Mouse (Mus musculus): ENCODE data around the gene Prss23. TPM values are rescaled to one million over a fixed set of nuclear protein-coding genes. Genes with fewer than 3 reads are reported as not detected.

Gene Prss23
- total and polyA plus RNA-seq, 3 experiments, result 1.1 to 2.6 (median 1.3) TPM

DNA sequence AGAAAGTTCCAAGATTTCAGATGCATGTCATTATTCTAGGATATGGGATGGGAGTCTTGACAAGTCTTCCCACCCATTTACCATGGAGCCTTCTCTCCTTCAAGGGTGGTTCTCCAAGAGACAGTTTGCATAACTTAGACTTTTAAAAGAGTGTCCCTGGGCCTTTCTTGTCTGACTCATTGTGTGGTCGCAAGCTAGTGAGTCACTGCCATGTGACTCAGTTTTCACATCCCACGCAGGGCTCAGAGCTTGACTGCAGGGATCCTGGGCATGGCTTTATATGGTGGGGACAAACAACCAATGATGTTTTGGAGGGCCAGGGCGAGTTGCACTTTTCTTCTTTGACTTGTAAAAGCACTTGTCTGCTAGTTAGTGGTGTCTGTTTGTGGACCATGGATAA, 34.0 kb upstream of the Prss23 start (continued):
- no peak for TF ChIP-seq ELF1 (IDR thresholded peaks at IDR 0.05; ENCODE audit: low read depth, low read length)
- no peak for TF ChIP-seq MXI1 (IDR thresholded peaks at IDR 0.05; ENCODE audit: low read depth, low read length)
- TF ChIP-seq CHD1 (IDR thresholded peaks at IDR 0.05; ENCODE audit: low read depth, low read length), result no peak
- TF ChIP-seq SMC3 (IDR thresholded peaks at IDR 0.05; ENCODE audit: low read depth, low read length), result no peak
- TF ChIP-seq SIN3A (IDR thresholded peaks at IDR 0.05; ENCODE audit: low read length), result no peak
- TF ChIP-seq MEF2A (IDR thresholded peaks at IDR 0.05; ENCODE audit: borderline replicate concordance, low read depth, low read length), result peak; percentile 74
- TF ChIP-seq UBTF (IDR thresholded peaks at IDR 0.05; ENCODE audit: low read depth, low read length), result no peak
- TF ChIP-seq PAX5 (IDR thresholded peaks at IDR 0.05; ENCODE audit: low read length), result no peak

DNA sequence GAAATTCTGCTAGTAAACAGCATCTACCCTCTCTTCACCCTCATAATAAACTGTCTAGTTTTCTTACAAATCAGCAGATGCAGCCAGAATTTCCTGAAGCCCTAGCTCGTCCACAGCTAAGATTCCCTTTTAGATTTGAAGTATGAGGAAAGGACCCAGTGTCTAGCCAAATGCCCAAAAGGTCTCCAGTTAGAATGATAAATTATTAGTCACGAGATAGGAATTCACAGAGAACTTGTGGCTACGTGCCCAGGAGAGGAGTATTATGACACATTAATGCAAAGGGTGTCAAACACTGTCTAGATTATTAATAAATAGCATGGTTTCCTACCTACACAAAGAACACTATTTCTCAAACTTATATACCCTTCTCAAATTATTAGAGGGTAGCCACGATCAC, 32.6 kb upstream of the Prss23 start:
- dilution Hi-C loops (cut with MboI; ENCODE audit: extremely low pct_ligation_motif_present, extremely low pct_unique_long_range_greater_than_20kb, low sequenced_read_pairs) (no loop called here), in situ Hi-C loops (cut with MboI; ENCODE audit: low pct_ligation_motif_present, low pct_unique_long_range_greater_than_20kb, low sequenced_read_pairs) (loop anchor here (5.0 to 10.0 kb wide), 2 partner anchors 37 to 75 kb away; partner anchors contain the start of gene Me3)
- Histone ChIP-seq H3K4me3 (replicated peaks in 1 of 3; ENCODE audit: low read depth in 2 of 3, low read length in 2 of 3, poor library complexity in 1 of 3) (no peak overlapping the region), H3K4me2 (ENCODE audit: insufficient read depth, low read depth, poor library complexity, severe bottlenecking) (no peak overlapping the region), H3K4me1 (ENCODE audit: control insufficient read depth in 1 of 2, insufficient read depth in 2 of 2) (peaks cover 13 to 68% of the 10 kb centered on the region in 2 experiments), H3K27ac (ENCODE audit: insufficient read depth, low read depth) (no peak overlapping the region), H3K79me2 (replicated peaks; ENCODE audit: control insufficient read depth, extremely low read depth, insufficient read depth, poor library complexity, severe bottlenecking) (no peaks in the 10 kb centered on the region), H3K36me3 (replicated peaks in 1 of 2; ENCODE audit: control insufficient read depth in 1 of 2, insufficient read depth in 1 of 2, low read length in 1 of 2) (no peaks in the 10 kb centered on the region), H3K9me3 (replicated peaks; ENCODE audit: low read length) (no peaks in the 10 kb centered on the region), H3K27me3 (replicated peaks) (no peaks in the 10 kb centered on the region), H3K9ac (ENCODE audit: insufficient read depth, low read depth) (no peak overlapping the region)
- DNase-seq (ENCODE audit: extremely low read depth), result no peak
- TF ChIP-seq POLR2AphosphoS2 (IDR thresholded peaks at IDR 0.05; ENCODE audit: low read depth, low read length) (no peak), ZC3H11A (IDR thresholded peaks at IDR 0.05; ENCODE audit: low read depth, low read length) (no peak), MYC (IDR thresholded peaks at IDR 0.05; ENCODE audit: low read depth, low read length) (no peak), ZNF384 (IDR thresholded peaks at IDR 0.05; ENCODE audit: low read depth, low read length) (no peak), E2F4 (IDR thresholded peaks at IDR 0.05; ENCODE audit: insufficient replicate concordance, low read depth, low read length) (no peak), TCF12 (IDR thresholded peaks at IDR 0.05; ENCODE audit: low read depth, low read length) (no peak), GABPA (IDR thresholded peaks at IDR 0.05; ENCODE audit: insufficient replicate concordance, low read depth, low read length) (no peak), ELF1 (IDR thresholded peaks at IDR 0.05; ENCODE audit: low read depth, low read length) (no peak), KAT2A (IDR thresholded peaks at IDR 0.05; ENCODE audit: insufficient replicate concordance, low read length) (no peak), CTCF (conservative IDR thresholded peaks at IDR 0.05 in 1 of 2, IDR thresholded peaks at IDR 0.05 in 1 of 2; ENCODE audit: low read depth in 2 of 2, low read length in 2 of 2) (no peak), MAX (IDR thresholded peaks at IDR 0.05; ENCODE audit: low read length) (no peak), TBP (conservative IDR thresholded peaks at IDR 0.05; ENCODE audit: low read depth, low read length) (no peak), MAZ (IDR thresholded peaks at IDR 0.05; ENCODE audit: low read depth, low read length) (no peak), RCOR1 (conservative IDR thresholded peaks at IDR 0.05; ENCODE audit: low read depth, low read length) (no peak)
